11 mouse cellular contexts compared by ENCODE assay signal in the genomic region with DNA sequence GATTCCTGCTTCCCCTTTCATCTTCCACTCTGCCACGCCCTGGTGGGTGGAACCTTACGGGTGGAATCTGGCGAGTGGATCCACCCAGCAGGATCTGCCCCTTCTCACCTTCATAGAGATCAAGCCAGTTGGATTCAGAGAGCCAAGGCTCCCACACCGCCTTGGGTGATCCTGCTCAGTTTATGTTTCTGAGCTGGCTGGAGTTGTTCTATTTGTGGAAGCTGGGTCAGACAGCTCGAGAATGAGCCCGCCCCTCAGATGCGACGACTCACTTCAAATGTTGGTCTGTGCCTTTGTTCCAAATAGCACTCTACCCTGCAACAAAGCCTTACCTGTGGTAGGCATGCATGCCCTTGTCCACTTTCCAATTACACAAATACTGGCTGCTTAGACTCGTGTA. TPM values are rescaled to one million over a fixed set of nuclear protein-coding genes. Genes with fewer than 3 reads are reported as not detected.
DNase-seq lines count a peak whose midpoint lies in the region; ATAC-seq and TF ChIP-seq lines count a peak whose summit lies in the region.
"Had no signal": no experiment of that assay in that cellular context is flagged by ENCODE, and none has a peak within 500 bp of the region (broad histone marks: within the 10 kb centered on the region; RNA-seq: fewer than 3 reads in every experiment).

No protein-coding gene starts in this region.

- peak; percentile 22 to 30 for DNase-seq in cerebellum, adult 18-20 months
- no peak for DNase-seq in cerebellum, adult 9-10 months
- no peak for DNase-seq in left cerebral cortex, adult 2 months (ENCODE audit: extremely low spot score in 1 of 2, low spot score in 2 of 2)
- DNase-seq in left cerebral cortex, postnatal 14 days (ENCODE audit: low spot score in 2 of 2), result no peak
- DNase-seq in spleen, adult 18-20 months, result no peak
- no peak for DNase-seq in urinary bladder, postnatal 10 days (ENCODE audit: low spot score)
- DNase-seq: adrenal gland, postnatal 14 days; lung, embryonic 14.5 days had no signal

- peaks cover 71% of the 10 kb centered on the region for H3K4me1 ChIP-seq in hindbrain, embryonic 12.5 days
- H3K4me1 ChIP-seq in neural tube, embryonic 13.5 days (replicated peaks), result peaks cover 75% of the 10 kb centered on the region

- peak overlapping the region; percentile 83 for H3K4me2 ChIP-seq in hindbrain, embryonic 12.5 days (replicated peaks)
- peak overlapping the region; percentile 98 for H3K4me2 ChIP-seq in neural tube, embryonic 13.5 days
- H3K4me2 ChIP-seq: kidney, embryonic 15.5 days; lung, embryonic 14.5 days had no signal

- WGBS in hindbrain, embryonic 12.5 days, result 61% methylated on average over 9 of the region's 9 CpGs
- WGBS in neural tube, embryonic 13.5 days, result 46% methylated on average over 9 of the region's 9 CpGs

- ATAC-seq in hindbrain, embryonic 12.5 days (ENCODE audit: low FRiP score), result no peak
- no peak for ATAC-seq in neural tube, embryonic 13.5 days (ENCODE audit: low read depth)

- intact Hi-C loops in left cerebral cortex, adult 2 months (cut with DNase I), result loop anchor here (5.0 kb wide), 1 partner anchor 86 kb away; no protein-coding TSS in a partner anchor
- intact Hi-C loops in left cerebral cortex, postnatal 14 days (cut with DNase I), result no loop called here

- peak overlapping the region; percentile 26; the same call in 1 of the 2 replicates for H3K27ac ChIP-seq in left cerebral cortex, adult 2 months
- peak overlapping the region; percentile 71 for H3K27ac ChIP-seq in hindbrain, embryonic 12.5 days
- H3K27ac ChIP-seq in neural tube, embryonic 13.5 days (replicated peaks), result peak overlapping the region; percentile 85
- H3K27ac ChIP-seq: kidney, embryonic 15.5 days had no signal

- no peak for TF ChIP-seq CTCF in left cerebral cortex, adult 2 months (IDR thresholded peaks at IDR 0.05)

- peaks cover 8% of the 10 kb centered on the region; the same call in 1 of the 2 replicates for H3K27me3 ChIP-seq in hindbrain, embryonic 12.5 days
- H3K27me3 ChIP-seq in neural tube, embryonic 13.5 days, result no peaks in the 10 kb centered on the region

- no peaks in the 10 kb centered on the region for H3K36me3 ChIP-seq in hindbrain, embryonic 12.5 days
- peaks cover 14% of the 10 kb centered on the region for H3K36me3 ChIP-seq in neural tube, embryonic 13.5 days
- H3K36me3 ChIP-seq: kidney, embryonic 15.5 days had no signal

- peak overlapping the region; percentile 88 for H3K9ac ChIP-seq in hindbrain, embryonic 12.5 days
- H3K9ac ChIP-seq in neural tube, embryonic 13.5 days, result peak overlapping the region; percentile 81
- H3K9ac ChIP-seq: kidney, embryonic 15.5 days; lung, embryonic 14.5 days had no signal

- peak overlapping the region; percentile 61 for H3K4me3 ChIP-seq in left cerebral cortex, adult 2 months
- H3K4me3 ChIP-seq in hindbrain, embryonic 12.5 days, result peak overlapping the region; percentile 82
- H3K4me3 ChIP-seq in neural tube, embryonic 13.5 days, result peak overlapping the region; percentile 90
- H3K4me3 ChIP-seq: kidney, embryonic 15.5 days had no signal

- H3K9me3 ChIP-seq in hindbrain, embryonic 12.5 days (replicated peaks), result no peaks in the 10 kb centered on the region
- no peaks in the 10 kb centered on the region for H3K9me3 ChIP-seq in neural tube, embryonic 13.5 days
- H3K9me3 ChIP-seq: kidney, embryonic 15.5 days had no signal

RNA-seq across cellular contexts. Expression of gene Map6, which starts 4.4 kb away (rescaled TPM):
- 100 to 1,000 TPM; 138 to 141 TPM for total RNA-seq in left cerebral cortex, adult 2 months (2021)
- 100 to 1,000 TPM; 182 to 190 TPM for total RNA-seq in left cerebral cortex, postnatal 14 days (2021)
- polyA plus RNA-seq in hindbrain, embryonic 12.5 days (2016; fragmentation: Nextera tagmentation; extraction: Ambion mirVana), result 103 and 105 TPM in 2 replicates
- 105 and 111 TPM in 2 replicates for polyA plus RNA-seq in neural tube, embryonic 13.5 days (2015; fragmentation: Nextera tagmentation; extraction: Ambion mirVana)

RNA-seq across cellular contexts. Expression of gene Mogat2, which starts 33.2 kb away (rescaled TPM):
- not detected for total RNA-seq in left cerebral cortex, adult 2 months (2021)
- total RNA-seq in left cerebral cortex, postnatal 14 days (2021), result not detected
- polyA plus RNA-seq in hindbrain, embryonic 12.5 days (2016; fragmentation: Nextera tagmentation; extraction: Ambion mirVana), result 5.3 and 6.3 TPM in 2 replicates
- polyA plus RNA-seq in neural tube, embryonic 13.5 days (2015; fragmentation: Nextera tagmentation; extraction: Ambion mirVana), result 2.1 and 2.8 TPM in 2 replicates

Comparison
In these comparisons a context has a peak if more than half of its experiments do, and no peak if none do; other contexts are left out.
1. DNase-seq: peak in cerebellum, adult 18-20 months (2 of 2); none in cerebellum, adult 9-10 months (single experiment), left cerebral cortex, adult 2 months (0 of 2), left cerebral cortex, postnatal 14 days (0 of 2), spleen, adult 18-20 months (0 of 2) and urinary bladder, postnatal 10 days (single experiment).
2. H3K27ac ChIP-seq: peak in every context shown above with its lines; median percentile 85 in neural tube, embryonic 13.5 days; 71 in hindbrain, embryonic 12.5 days; 26 in left cerebral cortex, adult 2 months.
3. Peak in every context shown above with its lines, with median percentiles within 50 percentile points of each other: H3K4me3 ChIP-seq.